Mouse (Mus musculus) megakaryocyte, embryonic 14.5 days (primary cell): Measurements from ENCODE around the gene Mad1l1. TPM values are rescaled to one million over a fixed set of nuclear protein-coding genes. Genes with fewer than 3 reads are reported as not detected.

ENCODE experiments used
- H3K27me3 ChIP-seq: replicated peaks from 2 replicates; pipeline ENCODE3; 2012; ENCODE audit warnings: inconsistent platforms
- H3K36me3 ChIP-seq: replicated peaks from 2 replicates; pipeline ENCODE3; 2012; ENCODE audit warnings: low read length, inconsistent platforms, mixed read lengths
- H3K4me1 ChIP-seq: 2 replicates; pipeline ENCODE4 v1.6.1; 2012; ENCODE audit warnings: inconsistent platforms
- H3K4me3 ChIP-seq: replicated peaks from 2 replicates; pipeline ENCODE3; 2012; ENCODE audit warnings: moderate library complexity, mild to moderate bottlenecking, inconsistent platforms
- H3K9me3 ChIP-seq: 2 replicates; pipeline ENCODE4 v1.6.1; 2012; ENCODE audit warnings: inconsistent platforms
- FLI1 ChIP-seq: IDR thresholded peaks from 2 replicates; pipeline ENCODE4 v1.6.1; 2012; ENCODE audit warnings: low read length, inconsistent platforms, mixed read lengths
- GATA1 ChIP-seq: IDR thresholded peaks from 3 replicates; pipeline ENCODE4 v1.6.1; 2012; ENCODE audit warnings: mixed read lengths, low read length, inconsistent platforms, borderline replicate concordance
- polyA plus RNA-seq: library from polyadenylated mRNA; stranded (reverse); fragments of >175 nt; gene quantifications from 2 replicates; pipeline ENCODE4 v1.2.3, GENCODE M21; 2012; ENCODE audit warnings: low replicate concordance; ENCODE audit not compliant: insufficient read depth

Mad1l1 gene
- polyA plus RNA-seq, 1 experiment: 10.3 TPM

- peaks cover 55% of the 10 kb centered on the region for H3K4me1 ChIP-seq
- no peak overlapping the region for H3K4me3 ChIP-seq
- H3K27me3 ChIP-seq: no peaks in the 10 kb centered on the region
- TF ChIP-seq GATA1 (no peak), FLI1 (no peak)
- no peaks in the 10 kb centered on the region for H3K9me3 ChIP-seq
- H3K36me3 ChIP-seq: peaks cover 38% of the 10 kb centered on the region
Observed at GRCm38 (mm10) chr5:140250370-140250769, 71.0 kb downstream of the Mad1l1 start.

GRCm38 (mm10) chr5:140249359-140250062 lies 71.8 kb downstream of the Mad1l1 start:
- TF ChIP-seq GATA1: no peak
- no peak for TF ChIP-seq FLI1
- H3K4me1 ChIP-seq: peaks cover 56% of the 10 kb centered on the region
- H3K9me3 ChIP-seq: no peaks in the 10 kb centered on the region
- no peaks in the 10 kb centered on the region for H3K27me3 ChIP-seq
- H3K36me3 ChIP-seq: peaks cover 34% of the 10 kb centered on the region
- H3K4me3 ChIP-seq: no peak overlapping the region

- TF ChIP-seq GATA1 (no peak), FLI1 (no peak)
- no peak overlapping the region for H3K4me3 ChIP-seq
- H3K36me3 ChIP-seq: peaks cover 22% of the 10 kb centered on the region
- H3K9me3 ChIP-seq: no peaks in the 10 kb centered on the region
- peaks cover 58% of the 10 kb centered on the region for H3K4me1 ChIP-seq
- H3K27me3 ChIP-seq: no peaks in the 10 kb centered on the region
Observed at GRCm38 (mm10) chr5:140248101-140248500, 73.3 kb downstream of the Mad1l1 start.

- H3K4me1 ChIP-seq: peaks cover 63% of the 10 kb centered on the region
- peaks cover 19% of the 10 kb centered on the region for H3K36me3 ChIP-seq
- no peak for TF ChIP-seq FLI1
- TF ChIP-seq GATA1: no peak
- H3K9me3 ChIP-seq: no peaks in the 10 kb centered on the region
- H3K4me3 ChIP-seq: no peak overlapping the region
- no peaks in the 10 kb centered on the region for H3K27me3 ChIP-seq
Observed at GRCm38 (mm10) chr5:140240235-140240634, 81.1 kb downstream of the Mad1l1 start.

GRCm38 (mm10) chr5:140238880-140239279 lies 82.5 kb downstream of the Mad1l1 start:
- peaks cover 74% of the 10 kb centered on the region for H3K4me1 ChIP-seq
- TF ChIP-seq FLI1 (no peak), GATA1 (no peak)

GRCm38 (mm10) chr5:140230818-140231217 lies 90.5 kb downstream of the Mad1l1 start:
- Histone ChIP-seq H3K4me3 (no peak overlapping the region), H3K4me1 (peaks cover 89% of the 10 kb centered on the region), H3K9me3 (no peaks in the 10 kb centered on the region), H3K27me3 (no peaks in the 10 kb centered on the region), H3K36me3 (peaks cover 5% of the 10 kb centered on the region)
- TF ChIP-seq FLI1 (no peak), GATA1 (no peak)

More at GRCm38 (mm10) chr5:140238880-140239279, 82.5 kb downstream of the Mad1l1 start:
- peaks cover 22% of the 10 kb centered on the region for H3K36me3 ChIP-seq
- no peaks in the 10 kb centered on the region for H3K27me3 ChIP-seq
- H3K4me3 ChIP-seq: no peak overlapping the region
- no peaks in the 10 kb centered on the region for H3K9me3 ChIP-seq

GRCm38 (mm10) chr5:140228306-140228705 lies 93.0 kb downstream of the Mad1l1 start:
- H3K9me3 ChIP-seq: no peaks in the 10 kb centered on the region
- peaks cover 91% of the 10 kb centered on the region for H3K4me1 ChIP-seq
- no peaks in the 10 kb centered on the region for H3K27me3 ChIP-seq
- H3K4me3 ChIP-seq: no peak overlapping the region
- TF ChIP-seq GATA1 (no peak), FLI1 (no peak)
- H3K36me3 ChIP-seq: peaks cover 3% of the 10 kb centered on the region

- H3K9me3 ChIP-seq: no peaks in the 10 kb centered on the region
- H3K4me3 ChIP-seq: peak overlapping the region; percentile 82
- H3K4me1 ChIP-seq: peaks cover 90% of the 10 kb centered on the region
- H3K27me3 ChIP-seq: no peaks in the 10 kb centered on the region
- peaks cover 9% of the 10 kb centered on the region for H3K36me3 ChIP-seq
- TF ChIP-seq FLI1 (no peak), GATA1 (no peak)
Observed at GRCm38 (mm10) chr5:140226871-140227270, 94.5 kb downstream of the Mad1l1 start.

GRCm38 (mm10) chr5:140225881-140226280 lies 95.5 kb downstream of the Mad1l1 start:
- TF ChIP-seq FLI1 (no peak), GATA1 (no peak)
- Histone ChIP-seq H3K4me1 (peaks cover 91% of the 10 kb centered on the region), H3K36me3 (peaks cover 10% of the 10 kb centered on the region), H3K4me3 (no peak overlapping the region), H3K27me3 (no peaks in the 10 kb centered on the region), H3K9me3 (no peaks in the 10 kb centered on the region)

- H3K27me3 ChIP-seq: no peaks in the 10 kb centered on the region
- no peaks in the 10 kb centered on the region for H3K9me3 ChIP-seq
- peaks cover 91% of the 10 kb centered on the region for H3K4me1 ChIP-seq
- H3K4me3 ChIP-seq: no peak overlapping the region
- peaks cover 10% of the 10 kb centered on the region for H3K36me3 ChIP-seq
- TF ChIP-seq GATA1 (no peak), FLI1 (no peak)
Observed at GRCm38 (mm10) chr5:140225103-140225502, 96.2 kb downstream of the Mad1l1 start.
